Mouse (Mus musculus): ENCODE results near the gene Aldh2.
"Not testable (repeated sequence)": the region's sequence is repeated elsewhere in the genome, so short reads cannot be mapped to it uniquely, and the experiment has no call there.

Gene Aldh2

DNA sequence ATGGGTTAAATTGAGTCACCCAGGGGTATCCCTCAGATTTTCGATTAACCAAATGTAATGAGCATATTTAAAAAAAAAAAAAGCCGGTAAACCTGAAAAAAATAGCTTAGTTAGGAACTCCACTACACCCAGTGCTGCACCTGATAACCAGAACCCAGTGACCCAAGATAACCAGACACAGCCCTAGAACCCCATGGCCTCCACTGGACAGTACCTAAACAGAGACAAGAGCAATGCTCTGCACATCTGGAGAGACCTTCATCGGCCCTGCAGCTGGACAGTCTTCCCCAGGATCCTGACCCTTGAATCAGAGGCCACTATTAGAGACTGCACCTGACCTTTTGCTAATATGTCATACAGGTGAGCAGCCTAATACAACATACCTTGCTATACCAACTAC is 46.5 kb downstream of the Aldh2 start:
- no peak for DNase-seq (ENCODE audit: low spot score in 2 of 2)

DNA sequence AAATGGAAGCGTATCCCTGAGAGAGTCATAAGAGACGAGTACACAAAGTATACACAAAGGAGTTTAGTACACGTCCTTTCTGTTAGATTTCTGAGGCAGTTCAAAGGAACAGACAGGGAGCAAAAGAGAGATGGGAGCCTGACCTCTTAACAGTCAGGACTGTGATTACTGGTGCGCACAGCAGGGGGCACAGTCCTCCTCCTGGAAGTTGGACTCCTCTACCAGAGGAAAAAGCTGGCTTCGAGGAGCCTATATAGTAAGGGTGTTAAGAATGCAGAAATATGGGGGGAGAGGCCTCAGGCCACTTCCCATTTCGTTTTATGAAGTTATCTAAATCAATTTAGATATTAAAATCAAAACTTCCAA is 47.1 kb downstream of the Aldh2 start:
- DNase-seq (ENCODE audit: low spot score in 2 of 2): peak in 1 of 2 experiments; percentile 24

DNA sequence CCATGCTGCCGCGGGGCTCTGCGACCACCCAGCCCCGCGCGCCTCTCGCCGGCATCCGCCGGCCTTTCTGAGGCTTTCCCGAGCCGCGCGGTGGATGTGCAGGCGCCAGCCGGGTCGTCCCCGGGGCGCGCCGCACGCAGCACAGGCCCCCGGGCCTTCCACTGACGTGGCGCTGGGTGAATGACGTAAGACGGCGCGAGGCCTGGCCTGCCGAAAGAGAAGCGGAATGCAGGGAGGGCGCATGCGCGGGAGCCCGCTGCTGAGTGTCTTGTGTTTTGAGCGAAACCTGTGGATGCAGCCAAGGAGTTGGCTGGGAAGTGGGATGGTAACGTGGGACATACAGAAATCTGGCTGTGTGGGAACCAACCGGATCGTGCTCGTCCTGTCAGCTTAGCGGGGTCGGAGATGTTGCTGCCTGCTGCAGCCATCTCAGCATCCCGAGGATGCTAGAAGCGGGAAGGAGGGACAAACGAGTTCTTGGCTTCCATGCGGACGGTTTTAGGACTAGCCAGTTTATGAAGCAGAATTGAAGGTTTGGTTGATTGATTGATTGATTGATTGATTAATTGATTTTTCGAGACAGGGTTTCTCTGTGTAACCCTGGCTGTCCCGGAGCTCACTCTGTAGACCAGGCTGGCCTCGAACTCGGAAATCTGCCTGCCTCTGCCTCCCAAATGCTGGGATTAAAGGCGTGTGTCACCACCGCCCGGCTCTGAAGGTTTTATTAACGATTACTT is 47.7 kb downstream of the Aldh2 start, which contains the start of gene Mapkapk5:
TSS of gene Mapkapk5 (minus strand) at position 113 of the 737 bp plus-strand sequence.
- peak; percentile 94 to 96 for DNase-seq (ENCODE audit: low spot score in 2 of 2)

DNA sequence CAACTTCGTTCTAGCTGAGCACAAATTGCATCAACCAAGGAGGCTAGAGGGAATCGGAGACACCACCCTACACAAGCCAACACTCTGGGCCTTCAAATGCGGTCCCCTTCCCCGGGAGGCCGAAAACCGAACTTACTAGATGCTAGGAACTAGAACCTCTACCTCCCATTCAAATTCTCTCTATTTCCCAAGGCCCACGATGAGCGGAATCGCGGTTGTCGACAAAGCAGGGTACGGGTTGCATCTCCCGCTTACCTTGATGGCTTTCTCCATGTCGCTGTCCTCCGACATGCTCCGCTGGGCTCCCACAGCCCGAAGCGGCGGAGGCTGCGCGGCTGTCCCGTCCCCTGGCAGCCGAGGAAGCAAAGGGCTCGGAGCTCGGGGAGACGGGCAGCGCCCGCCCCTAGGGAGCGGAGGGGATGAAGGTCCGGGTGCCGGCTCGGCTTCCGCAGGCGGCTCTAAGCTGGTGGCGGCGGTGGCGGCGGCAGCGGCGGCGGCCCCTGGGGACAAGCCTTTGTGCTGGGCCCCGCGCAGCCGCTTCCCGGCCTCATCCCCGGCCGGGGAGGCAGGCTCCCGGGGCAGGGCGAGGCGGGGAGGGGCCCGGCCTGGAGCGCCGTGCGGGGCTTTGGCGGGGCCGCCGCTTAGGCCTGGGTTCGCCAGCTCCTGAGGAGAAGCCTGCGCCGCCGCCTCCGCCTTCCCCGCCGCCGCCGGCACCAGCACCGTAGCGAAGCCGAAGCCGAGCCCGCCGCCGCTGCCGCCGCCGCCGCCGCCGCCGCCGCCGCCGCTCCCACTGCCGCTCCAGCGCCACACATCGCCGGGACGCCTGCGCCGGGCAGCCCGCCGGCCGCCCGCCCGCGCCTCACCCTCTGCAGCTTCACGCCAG is 48.5 kb downstream of the Aldh2 start, which contains the start of the genes Adam1a and Gm42878:
TSS of gene Adam1a (minus strand) at position 573 of the 883 bp plus-strand sequence.
TSS of gene Gm42878 (minus strand) at position 573 of the 883 bp plus-strand sequence.
- peak in 1 of 2 experiments; percentile 12 for DNase-seq (ENCODE audit: low spot score in 2 of 2)

DNA sequence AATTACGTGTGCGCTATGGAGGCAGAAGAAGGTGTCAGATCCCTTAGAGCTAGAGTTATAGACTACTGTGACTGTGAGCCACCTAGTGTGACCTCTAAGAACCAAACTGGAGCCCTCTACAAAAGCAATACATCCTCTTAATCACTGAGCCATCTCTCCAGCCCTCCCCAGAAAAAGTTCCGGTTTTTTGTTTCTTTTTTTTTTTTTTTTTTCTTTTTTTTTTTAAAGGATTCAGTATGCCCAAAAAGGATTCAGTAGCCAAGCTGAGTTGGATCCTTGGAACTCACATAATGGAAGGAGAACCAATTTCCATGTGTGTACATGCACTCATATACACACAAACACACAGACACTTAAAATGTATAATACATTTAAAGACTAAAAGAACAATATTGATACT is 50.3 kb downstream of the Aldh2 start:
- DNase-seq (ENCODE audit: low spot score in 2 of 2): no peak

DNA sequence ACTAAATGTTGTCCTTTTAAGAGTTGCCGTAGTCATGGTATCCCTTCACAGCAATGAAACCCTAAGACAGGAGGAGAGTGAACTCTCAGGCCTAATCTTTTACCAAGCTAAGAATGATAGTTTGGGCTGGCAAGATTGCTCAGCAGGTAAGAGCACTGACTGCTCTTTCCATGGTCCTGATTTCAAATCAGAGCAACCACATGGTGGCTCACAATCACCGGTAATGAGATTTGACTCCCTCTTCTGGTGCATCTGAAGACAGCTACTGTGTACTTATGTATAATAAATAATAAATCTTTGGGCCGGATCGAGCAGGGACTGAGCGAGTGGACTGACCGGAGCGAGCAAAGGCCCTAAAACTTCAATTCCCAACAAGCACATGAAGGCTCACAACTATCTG is 52.4 kb downstream of the Aldh2 start:
- no peak for DNase-seq (ENCODE audit: low spot score in 2 of 2)

DNA sequence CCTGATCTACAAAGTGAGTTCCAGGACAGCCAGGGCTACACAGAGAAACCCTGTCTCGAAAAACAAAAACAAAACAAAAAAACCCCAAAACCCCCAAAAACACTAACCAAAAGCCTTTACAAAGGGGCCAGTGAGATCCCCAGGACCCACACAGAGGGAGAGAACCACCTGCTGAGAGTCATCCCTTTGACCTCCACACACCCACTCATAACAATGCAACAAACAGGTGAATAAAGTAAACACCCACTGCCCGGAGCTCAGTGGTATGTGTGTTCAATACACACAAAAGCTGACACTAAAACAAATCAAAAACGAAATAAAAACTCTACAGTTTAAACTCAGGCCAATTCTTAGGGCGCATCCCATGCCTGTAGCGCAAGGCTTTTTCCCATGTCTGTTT is 53.6 kb downstream of the Aldh2 start:
- DNase-seq (ENCODE audit: low spot score in 2 of 2): no peak

DNA sequence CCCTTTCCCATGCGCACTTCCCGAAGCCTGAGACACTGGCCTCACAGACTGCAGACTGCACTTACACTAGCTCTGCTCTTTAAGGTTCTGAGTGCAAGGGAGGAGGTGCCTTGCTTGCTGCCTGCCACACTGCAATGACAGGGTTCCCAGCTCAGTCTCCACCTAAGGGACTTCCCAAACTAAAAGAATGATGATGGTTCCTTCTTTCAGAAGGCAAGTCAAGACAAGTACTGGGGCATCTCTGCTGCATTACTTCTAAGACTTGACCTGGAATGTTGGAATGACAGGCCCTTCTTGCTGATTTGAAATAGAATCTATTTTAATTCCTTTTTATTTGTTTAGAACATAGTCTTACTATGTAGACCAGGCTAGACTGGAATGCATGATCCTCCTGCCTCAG is 56.0 kb downstream of the Aldh2 start:
- no peak for DNase-seq (ENCODE audit: low spot score in 2 of 2)

DNA sequence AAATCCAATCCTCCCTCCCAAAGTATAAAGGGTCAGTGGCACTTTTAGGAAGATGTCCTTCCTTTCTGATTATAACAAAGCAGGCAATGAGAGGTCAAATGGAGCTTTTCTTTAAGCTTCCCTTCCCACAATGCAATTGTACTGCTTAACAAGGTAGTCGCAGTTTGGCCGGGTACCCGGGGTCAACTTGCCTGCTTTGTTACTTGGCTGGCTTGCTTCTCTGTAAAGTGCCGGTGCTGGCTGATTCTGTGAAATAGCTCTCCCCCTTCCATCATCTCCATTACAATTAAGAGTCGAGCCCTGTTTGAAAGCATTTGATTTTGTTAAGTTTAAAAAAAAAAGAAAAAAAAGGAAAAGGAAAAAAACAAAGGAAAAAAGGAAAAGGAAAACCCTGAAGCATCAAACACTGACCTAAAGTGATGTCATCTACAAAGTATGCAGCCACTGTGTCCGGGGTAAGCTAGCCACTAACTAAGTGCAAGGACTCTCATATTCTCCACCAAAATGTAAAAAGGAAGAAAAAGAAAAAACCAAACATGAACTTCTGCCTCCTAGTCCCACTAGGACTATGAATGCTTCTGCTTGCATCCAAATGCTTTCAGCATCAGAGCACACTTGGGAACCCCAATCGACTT is 56.6 kb downstream of the Aldh2 start:
- no peak for DNase-seq (ENCODE audit: low spot score in 2 of 2)

DNA sequence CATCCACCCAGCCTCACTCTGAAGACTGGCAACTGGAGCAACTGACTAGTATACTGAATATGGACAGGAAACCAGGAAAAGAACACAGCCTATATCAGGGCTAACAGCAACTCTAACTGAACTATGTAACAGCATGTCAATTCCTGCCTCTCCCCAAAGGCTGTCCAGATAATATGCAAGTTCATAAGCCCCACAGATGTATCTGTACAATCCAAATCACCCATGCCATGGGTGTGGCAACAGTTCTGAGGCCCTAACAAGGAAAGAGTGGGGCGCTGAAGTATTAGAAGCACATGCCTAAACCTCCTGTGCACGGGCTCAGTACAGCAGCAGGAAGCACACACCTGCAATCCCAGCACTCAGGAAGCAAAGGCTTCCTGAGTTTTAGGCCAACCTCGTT is 58.5 kb downstream of the Aldh2 start:
- DNase-seq (ENCODE audit: low spot score in 2 of 2): no peak

DNA sequence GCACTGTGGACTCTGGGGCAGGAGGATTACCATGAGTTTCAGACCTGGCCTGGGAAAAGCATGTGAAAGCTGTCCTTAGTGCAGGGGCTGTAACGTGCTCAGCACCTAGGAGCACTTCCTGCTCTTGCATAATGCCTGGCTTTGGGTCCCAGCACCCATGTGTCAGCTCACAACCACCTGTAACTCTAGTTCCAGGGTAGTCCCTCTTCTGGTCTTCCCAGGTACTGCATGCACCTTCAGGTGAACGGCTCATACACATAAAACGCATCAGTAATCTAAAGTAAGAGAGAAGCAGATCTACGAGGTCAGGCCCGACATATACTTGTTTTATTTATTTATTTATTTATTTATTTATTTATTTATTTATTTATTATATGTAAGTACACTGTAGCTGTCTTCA is 59.1 kb downstream of the Aldh2 start:
- DNase-seq (ENCODE audit: low spot score in 2 of 2): no peak

DNA sequence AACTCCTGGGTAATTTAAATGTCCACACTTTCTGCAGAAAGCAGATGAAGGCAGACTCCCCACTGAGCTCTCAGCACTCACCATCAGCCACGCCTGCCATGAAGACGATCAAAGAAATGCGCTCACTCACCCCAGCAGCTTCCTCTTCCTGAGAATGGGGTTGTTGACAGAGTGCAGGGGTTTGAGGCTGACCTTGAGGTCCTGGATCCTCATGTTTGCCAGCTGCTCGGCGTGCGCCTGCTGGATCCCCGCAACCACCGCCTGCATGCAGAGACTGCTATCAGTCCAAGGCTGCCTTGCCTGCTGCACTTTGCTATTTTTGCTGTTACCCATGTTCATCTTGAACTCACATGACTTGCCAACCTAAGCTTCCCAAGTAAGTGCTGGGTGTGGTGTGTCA is 66.7 kb downstream of the Aldh2 start:
- no peak for DNase-seq (ENCODE audit: low spot score in 2 of 2)

DNA sequence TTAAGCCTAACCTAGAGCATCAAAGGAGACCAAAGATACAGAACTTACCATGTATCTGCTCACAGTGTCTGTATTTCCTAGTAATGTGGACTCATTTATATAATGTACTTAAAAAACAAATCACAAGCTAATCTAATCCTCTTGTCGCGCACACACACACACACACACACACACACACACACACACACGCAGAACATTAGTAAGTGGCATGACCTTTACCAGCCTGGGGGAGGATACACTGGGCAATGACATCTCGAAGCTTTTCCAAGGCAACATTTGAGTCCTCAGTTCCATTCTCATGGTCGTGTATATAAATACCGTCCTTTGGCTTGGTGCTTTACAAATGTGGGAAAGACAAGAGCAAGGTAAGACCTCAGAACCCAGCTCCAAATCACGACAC is 67.1 kb downstream of the Aldh2 start:
- DNase-seq (ENCODE audit: low spot score in 2 of 2): no peak

DNA sequence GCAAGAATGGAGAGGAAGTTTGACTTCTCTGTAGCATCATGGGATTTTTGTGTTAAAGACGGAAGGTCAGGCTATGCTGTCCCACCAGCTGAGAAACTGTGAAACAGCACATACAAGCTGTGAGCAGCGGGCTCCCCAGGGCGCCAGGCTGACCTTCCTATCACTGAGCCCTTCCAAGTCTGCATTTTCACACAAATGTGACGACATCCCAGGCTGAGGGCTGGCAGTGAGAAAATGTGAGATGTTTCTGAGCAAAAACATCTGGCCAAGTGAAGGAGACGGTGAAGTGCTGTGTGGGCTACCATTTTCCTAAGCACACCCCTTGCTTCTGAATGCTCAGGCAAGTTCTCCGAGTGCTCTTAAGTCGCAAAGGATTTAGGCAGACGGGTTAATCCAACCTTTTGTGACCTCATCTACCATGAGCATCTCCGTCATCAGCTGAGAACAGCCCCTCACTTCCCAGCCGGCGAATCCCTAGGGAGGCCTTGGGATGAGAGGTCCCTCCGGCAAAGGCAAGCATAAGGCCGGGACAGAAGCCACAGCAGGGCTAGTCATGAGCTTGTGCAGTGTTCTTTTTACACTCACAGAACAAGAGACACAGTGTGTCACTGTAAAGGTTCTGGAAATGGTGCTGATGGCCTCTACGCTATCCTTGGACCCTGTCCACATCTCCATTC is 67.7 kb downstream of the Aldh2 start:
- DNase-seq (ENCODE audit: low spot score in 2 of 2): no peak

DNA sequence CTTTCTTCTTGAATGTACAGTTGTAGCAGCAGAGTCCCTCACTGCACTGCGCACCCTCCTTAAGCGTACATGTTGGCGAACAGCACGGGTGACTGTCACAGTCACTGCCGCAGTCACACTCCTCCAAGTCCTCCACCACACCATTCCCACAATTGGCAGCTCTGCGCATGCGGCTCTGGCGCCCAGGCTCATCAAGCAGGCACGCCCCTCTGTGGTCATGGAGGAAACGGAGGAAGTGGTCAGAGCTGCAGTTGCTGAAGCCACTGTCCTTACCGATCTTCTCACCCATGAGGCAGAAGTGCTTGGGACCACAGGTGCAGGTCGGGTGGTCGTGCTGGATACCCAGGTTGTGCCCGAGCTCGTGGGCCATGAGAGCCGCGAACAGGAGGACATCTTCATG is 73.9 kb downstream of the Aldh2 start:
- DNase-seq (ENCODE audit: low spot score in 2 of 2): not testable (repeated sequence)

DNA sequence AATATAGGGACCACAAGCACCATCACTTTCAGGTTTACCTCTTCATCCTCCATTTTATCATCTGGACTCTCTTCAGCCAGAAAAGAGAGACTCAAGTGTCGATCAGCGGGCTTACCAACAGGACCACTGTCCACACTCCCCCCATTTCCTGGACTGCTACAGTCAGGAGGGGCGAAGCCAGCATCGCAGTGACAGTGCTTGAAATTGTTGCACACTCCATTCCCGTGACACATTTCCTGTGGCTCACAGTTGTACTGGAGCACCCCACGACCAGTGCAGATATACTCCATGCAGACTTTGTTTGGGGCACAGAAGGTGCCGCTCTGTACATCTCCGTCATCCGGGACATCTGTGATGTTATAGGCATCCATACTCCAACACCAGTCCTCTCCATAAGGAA is 74.6 kb downstream of the Aldh2 start:
- DNase-seq (ENCODE audit: low spot score in 2 of 2): no peak
